Comparison of ENCODE assay signal across 8 mouse cellular contexts in the genomic region with DNA sequence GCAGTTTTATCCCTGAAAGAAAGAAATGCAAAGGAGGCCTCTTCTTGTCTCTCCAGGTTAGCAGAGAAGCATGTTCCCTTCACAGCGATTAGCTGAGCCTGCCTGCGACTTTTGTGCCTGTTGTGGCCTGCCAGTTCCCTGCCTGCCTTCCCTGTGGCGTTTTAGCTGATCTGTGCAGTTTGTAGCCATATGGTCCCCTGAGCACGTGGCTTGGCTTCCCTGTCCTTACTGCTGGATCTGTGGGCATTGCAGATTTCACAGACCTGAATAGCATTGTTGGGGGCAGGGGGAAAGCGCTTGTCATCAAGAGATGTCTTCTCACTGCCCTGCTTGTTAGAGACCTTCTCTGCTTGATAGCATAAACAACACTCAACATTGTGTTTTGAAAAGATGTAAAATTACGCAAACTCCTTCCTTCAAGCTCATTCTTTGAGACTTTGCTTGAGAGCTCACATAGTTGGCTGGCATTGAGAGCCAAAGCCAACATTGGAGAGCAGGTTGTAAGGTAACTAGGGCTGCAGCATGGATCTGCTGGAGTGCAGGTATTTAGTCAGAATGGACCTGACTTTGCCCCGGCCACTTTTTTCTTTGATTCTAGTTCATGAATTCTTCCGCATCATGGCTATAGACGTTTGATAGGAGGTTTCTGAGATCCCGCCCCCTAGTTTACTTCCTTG.
DNase-seq lines count a peak whose midpoint lies in the region; ATAC-seq and TF ChIP-seq lines count a peak whose summit lies in the region.

No protein-coding gene starts in this region.

- ATAC-seq in forebrain, embryonic 13.5 days = peak; percentile 88
- peak; percentile 84; the same call in 1 of the 2 replicates for ATAC-seq in forebrain, embryonic 14.5 days

- H3K4me1 ChIP-seq in forebrain, embryonic 13.5 days = peaks cover 10% of the 10 kb centered on the region
- H3K4me1 ChIP-seq in forebrain, embryonic 10.5 days = peaks cover 8% of the 10 kb centered on the region
- peaks cover 6% of the 10 kb centered on the region; the same call in 1 of the 2 replicates for H3K4me1 ChIP-seq in forebrain, embryonic 14.5 days (ENCODE audit: control insufficient read depth, insufficient read depth, low read length)
- no peaks in the 10 kb centered on the region for H3K4me1 ChIP-seq in heart, adult 2 months (ENCODE audit: control insufficient read depth, insufficient read depth, low read length)

- H3K4me3 ChIP-seq in forebrain, embryonic 13.5 days = no peak overlapping the region
- H3K4me3 ChIP-seq in forebrain, embryonic 10.5 days = no peak overlapping the region
- H3K4me3 ChIP-seq in forebrain, embryonic 14.5 days (ENCODE audit: low read depth, low read length) = no peak overlapping the region
- no peak overlapping the region for H3K4me3 ChIP-seq in heart, adult 2 months

- H3K4me2 ChIP-seq in forebrain, embryonic 13.5 days = no peak overlapping the region
- no peak overlapping the region for H3K4me2 ChIP-seq in forebrain, embryonic 14.5 days (ENCODE audit: low read length)

- H3K9ac ChIP-seq in forebrain, embryonic 13.5 days = no peak overlapping the region
- H3K9ac ChIP-seq in forebrain, embryonic 14.5 days (ENCODE audit: low read length) = no peak overlapping the region
- H3K9ac ChIP-seq in heart, adult 2 months (ENCODE audit: low read depth, low read length) = no peak overlapping the region

- DNase-seq in forebrain, embryonic 10.5 days (ENCODE audit: extremely low spot score, low spot score) = no peak
- peak; percentile 61 for DNase-seq in forebrain, embryonic 14.5 days (ENCODE audit: low spot score)
- DNase-seq in left cerebral cortex, adult 11 months (ENCODE audit: low spot score) = peak; percentile 26
- DNase-seq in retina, postnatal 7 days (ENCODE audit: low read depth, low spot score) = peak; percentile 37
- no peak for DNase-seq in spleen, postnatal 10 days (ENCODE audit: low spot score in 2 of 2)
- no peak for DNase-seq in heart, adult 2 months
- no peak for DNase-seq in thymus, postnatal 25 days

- TF ChIP-seq EP300 in heart, adult 2 months (IDR thresholded peaks at IDR 0.05; ENCODE audit: insufficient read depth, low read depth, low read length) = no peak

- no peaks in the 10 kb centered on the region for H3K27me3 ChIP-seq in forebrain, embryonic 13.5 days
- H3K27me3 ChIP-seq in forebrain, embryonic 10.5 days (ENCODE audit: poor library complexity, severe bottlenecking) = no peaks in the 10 kb centered on the region
- H3K27me3 ChIP-seq in forebrain, embryonic 14.5 days (replicated peaks; ENCODE audit: control insufficient read depth, insufficient read depth, low read length) = no peaks in the 10 kb centered on the region
- H3K27me3 ChIP-seq in heart, adult 2 months (ENCODE audit: control insufficient read depth, insufficient read depth, low read length) = no peaks in the 10 kb centered on the region

- 72% methylated on average over 10 of the region's 10 CpGs for WGBS in forebrain, embryonic 13.5 days
- WGBS in forebrain, embryonic 10.5 days = 82% methylated on average over 10 of the region's 10 CpGs
- WGBS in forebrain, embryonic 14.5 days = 70% methylated on average over 10 of the region's 10 CpGs
- WGBS in heart, adult 2 months = 84% methylated on average over 10 of the region's 10 CpGs

- H3K9me3 ChIP-seq in forebrain, embryonic 13.5 days (replicated peaks) = no peaks in the 10 kb centered on the region
- no peaks in the 10 kb centered on the region for H3K9me3 ChIP-seq in forebrain, embryonic 10.5 days
- no peaks in the 10 kb centered on the region for H3K9me3 ChIP-seq in forebrain, embryonic 14.5 days (replicated peaks; ENCODE audit: control insufficient read depth, low read length)

- peaks cover 11% of the 10 kb centered on the region; the same call in 1 of the 2 replicates for H3K36me3 ChIP-seq in forebrain, embryonic 13.5 days (ENCODE audit: poor library complexity, severe bottlenecking)
- H3K36me3 ChIP-seq in forebrain, embryonic 10.5 days (replicated peaks) = peaks cover 45% of the 10 kb centered on the region
- no peaks in the 10 kb centered on the region for H3K36me3 ChIP-seq in forebrain, embryonic 14.5 days (ENCODE audit: control insufficient read depth, insufficient read depth, low read length)
- no peaks in the 10 kb centered on the region; the same call in 1 of the 2 replicates for H3K36me3 ChIP-seq in heart, adult 2 months (ENCODE audit: control insufficient read depth, insufficient read depth, low read length)

- intact Hi-C loops in heart, adult 2 months (cut with DNase I) = loop anchor here (10.0 kb wide), 1 partner anchor 367 kb away; no protein-coding TSS in a partner anchor

- TF ChIP-seq POLR2A in heart, adult 2 months (IDR thresholded peaks at IDR 0.05; ENCODE audit: insufficient read depth, low read depth, low read length) = no peak

- H3K79me2 ChIP-seq in heart, adult 2 months (replicated peaks; ENCODE audit: control insufficient read depth, insufficient read depth, low read length) = no peaks in the 10 kb centered on the region

- TF ChIP-seq CTCF in heart, adult 2 months (IDR thresholded peaks at IDR 0.05) = no peak

- H3K27ac ChIP-seq in forebrain, embryonic 13.5 days = no peak overlapping the region
- no peak overlapping the region for H3K27ac ChIP-seq in forebrain, embryonic 10.5 days
- peak overlapping the region; percentile 33; the same call in 1 of the 2 replicates for H3K27ac ChIP-seq in forebrain, embryonic 14.5 days (ENCODE audit: low read depth, low read length)
- H3K27ac ChIP-seq in heart, adult 2 months = no peak overlapping the region

Comparison
In these comparisons a context has a peak if more than half of its experiments do, and no peak if none do; other contexts are left out.
1. DNase-seq: peak in forebrain, embryonic 14.5 days (single experiment), left cerebral cortex, adult 11 months (single experiment) and retina, postnatal 7 days (single experiment); none in forebrain, embryonic 10.5 days (single experiment), spleen, postnatal 10 days (0 of 2), heart, adult 2 months (0 of 2) and thymus, postnatal 25 days (single experiment).